Mouse (Mus musculus): ENCODE results near the gene Afap1l2. TPM values are rescaled to one million over a fixed set of nuclear protein-coding genes. Genes with fewer than 3 reads are reported as not detected.

The Afap1l2 gene
- polyA plus RNA-seq, 1 experiment from 2014 or later: 8.9 TPM

DNA sequence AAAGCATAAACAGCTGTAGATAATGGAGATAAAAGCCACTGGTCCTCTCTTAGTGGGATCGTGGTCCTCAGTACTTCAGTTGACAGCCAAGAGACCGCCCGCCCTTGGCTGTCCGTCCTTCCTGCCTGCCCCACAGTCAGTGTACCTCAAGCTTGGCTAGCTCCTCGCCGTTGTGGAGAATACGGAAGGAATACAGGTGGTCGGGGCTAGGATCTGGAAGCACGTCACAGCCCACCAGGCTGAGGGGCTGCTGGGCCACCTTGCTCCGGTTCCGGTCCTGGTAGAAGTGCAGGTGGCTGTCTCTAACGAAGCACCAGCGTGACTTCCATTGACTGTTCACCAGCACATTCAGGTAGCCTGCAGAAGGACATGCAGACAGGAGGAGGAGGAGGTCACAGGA, 87.8 kb downstream of the Afap1l2 start:
- Histone ChIP-seq H3K4me3 (replicated peaks; ENCODE audit: low read length) (no peak overlapping the region), H3K4me1 (replicated peaks; ENCODE audit: control insufficient read depth, insufficient read depth, low read length) (no peaks in the 10 kb centered on the region), H3K9me3 (ENCODE audit: control insufficient read depth, low read length) (no peaks in the 10 kb centered on the region), H3K27me3 (replicated peaks; ENCODE audit: control insufficient read depth, insufficient read depth, low read length) (no peaks in the 10 kb centered on the region), H3K4me2 (ENCODE audit: low read length) (no peak overlapping the region), H3K27ac (ENCODE audit: low read length) (no peak overlapping the region), H3K36me3 (ENCODE audit: control insufficient read depth, insufficient read depth) (no peaks in the 10 kb centered on the region), H3K9ac (replicated peaks; ENCODE audit: low read depth, low read length) (no peak overlapping the region)
- WGBS: 92% methylated on average over 13 of the region's 13 CpGs
- ATAC-seq: no peak

DNA sequence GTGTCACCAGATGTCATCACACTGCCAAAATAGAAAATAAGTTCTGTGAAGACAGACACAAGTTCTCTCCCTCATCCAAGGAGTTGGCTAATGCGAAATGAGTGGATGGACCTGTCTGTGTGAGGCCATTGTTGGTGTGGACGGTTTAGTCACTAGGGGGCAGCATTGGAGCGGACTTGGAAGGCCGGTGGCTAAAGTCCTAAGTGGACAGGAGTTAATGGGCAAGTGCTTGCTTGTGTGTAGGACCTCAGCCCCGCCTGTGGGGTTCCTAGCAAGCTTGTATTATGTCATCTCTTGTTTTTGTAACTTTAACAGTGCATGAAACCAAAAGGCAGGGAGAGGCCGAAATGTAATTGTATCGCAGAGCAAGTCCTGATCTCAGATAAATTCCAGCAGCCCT, 88.4 kb downstream of the Afap1l2 start:
- no peaks in the 10 kb centered on the region for H3K36me3 ChIP-seq (ENCODE audit: control insufficient read depth, insufficient read depth)
- no peak overlapping the region for H3K4me2 ChIP-seq (ENCODE audit: low read length)
- no peaks in the 10 kb centered on the region for H3K9me3 ChIP-seq (ENCODE audit: control insufficient read depth, low read length)
- peak; percentile 62; the same call in 1 of the 2 replicates for ATAC-seq
- WGBS: 27% methylated on average over 7 of the region's 7 CpGs
- H3K4me3 ChIP-seq (replicated peaks; ENCODE audit: low read length): no peak overlapping the region
- H3K4me1 ChIP-seq (replicated peaks; ENCODE audit: control insufficient read depth, insufficient read depth, low read length): no peaks in the 10 kb centered on the region
- no peaks in the 10 kb centered on the region for H3K27me3 ChIP-seq (replicated peaks; ENCODE audit: control insufficient read depth, insufficient read depth, low read length)
- H3K9ac ChIP-seq (replicated peaks; ENCODE audit: low read depth, low read length): no peak overlapping the region
- no peak overlapping the region for H3K27ac ChIP-seq (ENCODE audit: low read length)

DNA sequence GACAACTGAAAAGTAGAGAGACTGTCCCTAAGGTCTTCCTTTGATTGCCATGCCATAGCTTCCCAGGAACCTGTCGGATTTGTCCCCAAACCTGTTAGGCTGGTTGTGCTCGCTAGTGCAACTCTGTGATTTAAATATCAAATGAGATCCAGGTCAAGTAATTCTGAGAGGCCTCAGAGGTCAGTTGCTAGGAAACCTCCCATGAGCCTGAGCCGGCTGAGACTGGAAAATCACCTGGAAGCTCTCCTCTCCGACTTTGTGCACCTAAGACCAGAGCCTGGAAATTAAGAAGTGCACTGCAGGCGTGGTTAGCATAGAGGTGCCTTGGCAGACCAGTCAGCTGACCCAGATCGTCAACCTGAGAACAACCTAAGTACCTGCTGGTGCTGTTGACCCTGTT, 92.9 kb downstream of the Afap1l2 start:
- H3K9me3 ChIP-seq (ENCODE audit: control insufficient read depth, low read length): no peaks in the 10 kb centered on the region
- 60% methylated on average over 6 of the region's 6 CpGs for WGBS

DNA sequence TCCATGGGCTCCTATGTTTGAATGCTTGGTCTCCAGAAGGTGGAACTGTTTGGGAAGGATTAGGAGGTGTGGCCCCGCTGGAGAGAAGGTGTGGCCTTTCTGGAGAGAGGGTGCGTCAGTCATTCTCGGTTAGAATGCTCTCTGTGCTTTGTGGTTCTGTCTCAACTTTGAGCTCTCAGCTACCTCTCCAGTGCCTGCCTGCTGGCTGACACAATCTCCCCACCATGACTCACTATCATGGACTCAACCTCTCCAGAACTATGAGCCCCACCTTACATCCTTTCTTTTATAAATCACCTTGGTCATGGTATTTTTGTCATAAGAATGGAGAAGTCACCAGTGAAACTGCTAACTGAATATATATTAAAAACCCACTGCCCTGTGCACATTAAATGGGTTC, 93.4 kb downstream of the Afap1l2 start:
- no peak for ATAC-seq
- Histone ChIP-seq H3K27ac (ENCODE audit: low read length) (no peak overlapping the region), H3K4me3 (replicated peaks; ENCODE audit: low read length) (no peak overlapping the region), H3K27me3 (replicated peaks; ENCODE audit: control insufficient read depth, insufficient read depth, low read length) (no peaks in the 10 kb centered on the region), H3K4me2 (ENCODE audit: low read length) (no peak overlapping the region), H3K9me3 (ENCODE audit: control insufficient read depth, low read length) (no peaks in the 10 kb centered on the region), H3K9ac (replicated peaks; ENCODE audit: low read depth, low read length) (no peak overlapping the region), H3K36me3 (ENCODE audit: control insufficient read depth, insufficient read depth) (no peaks in the 10 kb centered on the region), H3K4me1 (replicated peaks; ENCODE audit: control insufficient read depth, insufficient read depth, low read length) (no peaks in the 10 kb centered on the region)
- 98% methylated on average over 3 of the region's 3 CpGs for WGBS

More for the DNA sequence above, 92.9 kb downstream of the Afap1l2 start:
- no peaks in the 10 kb centered on the region for H3K4me1 ChIP-seq (replicated peaks; ENCODE audit: control insufficient read depth, insufficient read depth, low read length)
- H3K36me3 ChIP-seq (ENCODE audit: control insufficient read depth, insufficient read depth): no peaks in the 10 kb centered on the region
- ATAC-seq: no peak
- no peaks in the 10 kb centered on the region for H3K27me3 ChIP-seq (replicated peaks; ENCODE audit: control insufficient read depth, insufficient read depth, low read length)
- H3K9ac ChIP-seq (replicated peaks; ENCODE audit: low read depth, low read length): no peak overlapping the region
- H3K27ac ChIP-seq (ENCODE audit: low read length): no peak overlapping the region
- no peak overlapping the region for H3K4me3 ChIP-seq (replicated peaks; ENCODE audit: low read length)
- H3K4me2 ChIP-seq (ENCODE audit: low read length): no peak overlapping the region

DNA sequence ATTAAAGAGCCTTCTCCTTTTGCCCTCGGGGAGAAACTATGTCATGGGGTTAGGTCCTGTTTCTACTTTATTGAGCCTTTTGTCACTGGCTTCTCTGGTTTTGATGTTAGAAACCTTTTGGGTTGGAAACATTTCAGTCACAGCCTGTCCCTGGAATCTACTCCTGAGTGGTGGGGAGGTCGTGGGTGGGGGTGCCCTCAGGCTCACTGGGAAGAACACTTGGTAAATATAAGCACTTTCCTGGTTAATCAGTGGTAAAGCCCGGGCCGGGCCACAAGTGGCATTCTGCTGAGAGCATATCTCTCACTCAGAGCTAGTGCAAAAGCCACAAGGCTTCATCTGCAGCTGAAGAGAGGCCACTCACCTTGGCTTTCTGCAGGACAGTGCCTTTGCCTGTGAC, 94.3 kb downstream of the Afap1l2 start:
- Histone ChIP-seq H3K9me3 (ENCODE audit: control insufficient read depth, low read length) (no peaks in the 10 kb centered on the region), H3K27me3 (replicated peaks; ENCODE audit: control insufficient read depth, insufficient read depth, low read length) (no peaks in the 10 kb centered on the region), H3K9ac (replicated peaks; ENCODE audit: low read depth, low read length) (no peak overlapping the region), H3K4me3 (replicated peaks; ENCODE audit: low read length) (no peak overlapping the region), H3K4me1 (replicated peaks; ENCODE audit: control insufficient read depth, insufficient read depth, low read length) (no peaks in the 10 kb centered on the region), H3K27ac (ENCODE audit: low read length) (no peak overlapping the region), H3K4me2 (ENCODE audit: low read length) (no peak overlapping the region), H3K36me3 (ENCODE audit: control insufficient read depth, insufficient read depth) (no peaks in the 10 kb centered on the region)
- no peak for ATAC-seq
- 87% methylated on average over 4 of the region's 4 CpGs for WGBS

DNA sequence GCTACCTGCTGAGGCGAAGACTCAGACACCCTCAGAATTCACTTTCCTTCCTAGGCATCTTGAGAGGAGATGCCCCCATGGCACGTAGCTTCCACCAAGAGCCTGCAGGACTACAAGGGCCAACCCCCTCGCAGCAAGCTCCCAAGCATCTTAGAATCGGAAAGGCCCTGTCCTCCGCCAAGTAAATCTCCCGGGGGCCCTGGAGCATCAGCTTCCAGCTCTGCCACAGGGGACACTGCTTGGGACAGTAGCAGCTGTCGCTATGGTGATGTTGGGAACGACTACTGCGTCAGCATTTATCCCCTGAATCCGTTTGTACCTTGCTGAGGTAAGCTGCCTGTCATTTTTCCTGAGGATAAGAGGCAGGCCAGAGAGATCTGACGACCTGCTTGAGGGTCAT, 97.5 kb downstream of the Afap1l2 start:
- Histone ChIP-seq H3K9ac (replicated peaks; ENCODE audit: low read depth, low read length) (no peak overlapping the region), H3K27ac (ENCODE audit: low read length) (no peak overlapping the region), H3K36me3 (ENCODE audit: control insufficient read depth, insufficient read depth) (no peaks in the 10 kb centered on the region), H3K9me3 (ENCODE audit: control insufficient read depth, low read length) (no peaks in the 10 kb centered on the region), H3K27me3 (replicated peaks; ENCODE audit: control insufficient read depth, insufficient read depth, low read length) (no peaks in the 10 kb centered on the region), H3K4me3 (replicated peaks; ENCODE audit: low read length) (no peak overlapping the region), H3K4me2 (ENCODE audit: low read length) (no peak overlapping the region), H3K4me1 (replicated peaks; ENCODE audit: control insufficient read depth, insufficient read depth, low read length) (no peaks in the 10 kb centered on the region)
- WGBS: 64% methylated on average over 11 of the region's 11 CpGs
- no peak for ATAC-seq

DNA sequence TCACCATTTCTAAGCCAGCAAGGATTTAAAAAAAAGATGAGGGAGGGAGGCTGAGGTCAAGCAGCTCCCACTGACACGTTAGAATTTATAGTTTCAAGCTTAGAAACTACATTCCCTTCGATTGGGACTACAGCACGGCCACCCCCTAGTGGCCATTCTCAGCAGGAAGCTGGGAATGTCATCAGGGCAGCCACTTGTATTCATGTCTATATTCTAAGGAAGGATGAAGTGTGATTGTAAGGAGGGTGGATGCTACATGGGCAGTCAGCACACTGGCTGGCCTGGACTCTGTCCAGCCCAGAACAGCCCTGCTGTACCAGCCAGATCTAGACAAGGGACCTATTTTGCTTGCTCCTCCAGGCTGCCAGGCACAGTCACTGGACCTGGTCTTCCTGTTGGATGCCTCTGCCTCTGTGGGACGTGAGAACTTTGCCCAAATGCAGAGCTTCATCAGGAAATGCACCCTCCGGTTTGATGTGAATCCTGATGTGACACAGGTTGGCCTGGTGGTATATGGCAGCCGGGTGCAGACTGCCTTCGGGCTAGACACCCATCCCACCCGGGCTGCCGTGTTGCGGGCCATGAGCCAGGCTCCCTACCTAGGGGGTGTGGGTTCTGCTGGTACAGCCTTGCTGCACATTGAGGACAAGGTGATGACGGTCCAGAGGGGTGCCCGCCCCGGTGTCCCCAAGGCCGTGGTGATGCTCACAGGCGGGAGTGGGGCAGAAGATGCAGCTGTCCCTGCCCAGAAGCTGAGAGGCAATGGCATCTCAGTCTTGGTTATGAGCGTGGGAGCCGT, 99.4 kb downstream of the Afap1l2 start:
- no peak overlapping the region for H3K27ac ChIP-seq (ENCODE audit: low read length)
- no peak overlapping the region for H3K4me2 ChIP-seq (ENCODE audit: low read length)
- no peaks in the 10 kb centered on the region for H3K36me3 ChIP-seq (ENCODE audit: control insufficient read depth, insufficient read depth)
- no peaks in the 10 kb centered on the region for H3K4me1 ChIP-seq (replicated peaks; ENCODE audit: control insufficient read depth, insufficient read depth, low read length)
- no peaks in the 10 kb centered on the region for H3K27me3 ChIP-seq (replicated peaks; ENCODE audit: control insufficient read depth, insufficient read depth, low read length)
- H3K9me3 ChIP-seq (ENCODE audit: control insufficient read depth, low read length): no peaks in the 10 kb centered on the region
- ATAC-seq: peak; percentile 23; the same call in 1 of the 2 replicates
- H3K9ac ChIP-seq (replicated peaks; ENCODE audit: low read depth, low read length): no peak overlapping the region
- WGBS: 76% methylated on average over 17 of the region's 17 CpGs
- no peak overlapping the region for H3K4me3 ChIP-seq (replicated peaks; ENCODE audit: low read length)

DNA sequence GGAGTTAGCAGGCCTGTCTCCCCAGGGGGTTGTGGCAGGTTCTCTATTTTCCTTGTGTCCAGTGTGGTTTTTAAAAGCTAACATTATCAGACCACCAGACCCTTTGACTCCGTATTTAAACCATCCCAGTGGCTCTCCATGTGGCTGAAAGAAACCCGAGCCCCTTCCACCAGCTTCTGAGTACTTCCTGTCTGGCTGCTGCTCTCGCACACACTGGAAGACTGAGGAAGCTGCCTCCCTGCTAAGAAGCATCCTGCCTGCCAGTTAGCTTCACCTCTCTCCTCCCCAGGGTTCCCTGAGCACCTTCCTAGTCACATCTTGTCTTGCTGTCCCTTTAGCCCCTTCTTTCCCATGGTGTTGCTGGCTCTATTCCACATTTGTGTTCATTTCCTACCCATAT, 100.2 kb downstream of the Afap1l2 start:
- no peak for ATAC-seq
- no peaks in the 10 kb centered on the region for H3K36me3 ChIP-seq (ENCODE audit: control insufficient read depth, insufficient read depth)
- H3K27me3 ChIP-seq (replicated peaks; ENCODE audit: control insufficient read depth, insufficient read depth, low read length): no peaks in the 10 kb centered on the region
- H3K4me1 ChIP-seq (replicated peaks; ENCODE audit: control insufficient read depth, insufficient read depth, low read length): no peaks in the 10 kb centered on the region
- no peak overlapping the region for H3K27ac ChIP-seq (ENCODE audit: low read length)
- H3K9me3 ChIP-seq (ENCODE audit: control insufficient read depth, low read length): no peaks in the 10 kb centered on the region
- H3K9ac ChIP-seq (replicated peaks; ENCODE audit: low read depth, low read length): no peak overlapping the region
- 69% methylated on average over 3 of the region's 3 CpGs for WGBS
- no peak overlapping the region for H3K4me3 ChIP-seq (replicated peaks; ENCODE audit: low read length)
- no peak overlapping the region for H3K4me2 ChIP-seq (ENCODE audit: low read length)

DNA sequence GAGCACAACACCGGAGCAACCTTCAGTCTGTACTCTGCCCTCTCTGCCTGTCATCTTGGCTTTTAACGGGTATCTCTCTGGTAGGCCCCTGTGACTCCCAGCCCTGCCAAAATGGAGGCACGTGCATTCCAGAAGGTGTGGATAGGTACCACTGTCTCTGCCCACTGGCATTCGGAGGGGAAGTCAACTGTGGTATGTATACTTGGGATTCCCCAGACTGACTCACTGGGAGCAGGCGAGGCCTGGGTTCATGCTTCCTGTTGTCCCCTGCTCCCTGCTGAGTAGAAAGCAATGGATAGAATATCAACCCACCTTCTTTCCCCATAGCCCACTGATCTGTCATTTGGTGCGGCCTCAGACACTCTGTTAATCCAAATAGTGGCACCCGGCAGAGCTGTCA, 102.6 kb downstream of the Afap1l2 start:
- H3K9ac ChIP-seq (replicated peaks; ENCODE audit: low read depth, low read length): no peak overlapping the region
- H3K4me1 ChIP-seq (replicated peaks; ENCODE audit: control insufficient read depth, insufficient read depth, low read length): no peaks in the 10 kb centered on the region
- H3K27me3 ChIP-seq (replicated peaks; ENCODE audit: control insufficient read depth, insufficient read depth, low read length): no peaks in the 10 kb centered on the region
- no peaks in the 10 kb centered on the region for H3K36me3 ChIP-seq (ENCODE audit: control insufficient read depth, insufficient read depth)
- no peak for ATAC-seq
- H3K4me3 ChIP-seq (replicated peaks; ENCODE audit: low read length): no peak overlapping the region
- no peaks in the 10 kb centered on the region for H3K9me3 ChIP-seq (ENCODE audit: control insufficient read depth, low read length)
- no peak overlapping the region for H3K27ac ChIP-seq (ENCODE audit: low read length)
- WGBS: 84% methylated on average over 7 of the region's 7 CpGs
- no peak overlapping the region for H3K4me2 ChIP-seq (ENCODE audit: low read length)

DNA sequence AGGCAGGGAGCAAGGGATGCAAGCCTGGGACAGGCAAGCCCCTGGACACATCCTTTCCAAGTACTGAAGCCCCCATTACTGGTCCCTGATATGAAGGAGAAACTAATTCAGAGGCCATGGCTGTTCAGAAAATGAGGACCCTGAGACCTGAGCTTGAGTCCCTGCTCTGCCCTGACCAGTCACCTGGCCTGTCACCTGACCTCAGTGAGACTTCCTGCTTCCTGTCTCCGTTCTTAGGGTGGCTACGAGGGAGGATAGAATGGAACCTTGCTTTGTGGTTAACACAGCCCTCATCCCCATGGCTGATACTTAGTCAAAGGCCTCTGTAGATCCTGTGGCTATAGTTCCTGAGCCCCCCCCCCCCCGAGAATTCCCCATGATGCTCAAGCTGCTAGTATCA, 103.9 kb downstream of the Afap1l2 start:
- Histone ChIP-seq H3K27ac (ENCODE audit: low read length) (no peak overlapping the region), H3K4me1 (replicated peaks; ENCODE audit: control insufficient read depth, insufficient read depth, low read length) (no peaks in the 10 kb centered on the region), H3K27me3 (replicated peaks; ENCODE audit: control insufficient read depth, insufficient read depth, low read length) (no peaks in the 10 kb centered on the region), H3K9ac (replicated peaks; ENCODE audit: low read depth, low read length) (no peak overlapping the region), H3K36me3 (ENCODE audit: control insufficient read depth, insufficient read depth) (no peaks in the 10 kb centered on the region), H3K9me3 (ENCODE audit: control insufficient read depth, low read length) (no peaks in the 10 kb centered on the region), H3K4me2 (ENCODE audit: low read length) (no peak overlapping the region), H3K4me3 (replicated peaks; ENCODE audit: low read length) (no peak overlapping the region)
- WGBS: 79% methylated on average over 3 of the region's 3 CpGs
- no peak for ATAC-seq
